Mouse (Mus musculus) spleen, adult 2 months (tissue): ENCODE measurements around the gene Thada. TPM values are rescaled to one million over a fixed set of nuclear protein-coding genes. Genes with fewer than 3 reads are reported as not detected.

ENCODE experiments used
- DNase-seq, 2 experiments: peaks; one replicate each; pipeline versions ENCODE4 v3.0.0 to v3.0.0-alpha.2; 2012 to 2021; ENCODE audit warnings: low spot score in 2 of 2, low read depth in 1 of 2
- H3K27ac ChIP-seq: fragments of 200-500 bp; 2 replicates; pipeline ENCODE4 v1.5.1; 2012; ENCODE audit warnings: low read length, inconsistent platforms; ENCODE audit not compliant: insufficient read depth
- H3K27me3 ChIP-seq: fragments of 200-500 bp; 2 replicates; pipeline ENCODE4 v1.6.1; 2012; ENCODE audit warnings: mild to moderate bottlenecking, moderate library complexity, low read length, inconsistent platforms; ENCODE audit not compliant: control insufficient read depth, insufficient read depth
- H3K36me3 ChIP-seq: fragments of 200-500 bp; 2 replicates; pipeline ENCODE4 v1.6.1; 2012; ENCODE audit warnings: mild to moderate bottlenecking, low read length, inconsistent platforms; ENCODE audit not compliant: control insufficient read depth, insufficient read depth
- H3K4me1 ChIP-seq: fragments of 200-500 bp; 2 replicates; pipeline ENCODE4 v1.6.1; 2011; ENCODE audit warnings: inconsistent platforms; ENCODE audit not compliant: control insufficient read depth, insufficient read depth, insufficient read length
- H3K4me3 ChIP-seq: fragments of 200-500 bp; 2 replicates; pipeline ENCODE4 v1.5.1; 2011; ENCODE audit warnings: mild to moderate bottlenecking, inconsistent platforms; ENCODE audit not compliant: insufficient read depth, insufficient read length; ENCODE audit errors: extremely low read depth
- CTCF ChIP-seq: fragments of 200-500 bp; IDR thresholded peaks from 2 replicates; pipeline ENCODE4 v1.5.1; 2011; ENCODE audit warnings: mild to moderate bottlenecking, inconsistent platforms; ENCODE audit not compliant: insufficient read depth, insufficient read length, insufficient replicate concordance; ENCODE audit errors: extremely low read depth
- POLR2A ChIP-seq: fragments of 200-500 bp; IDR thresholded peaks from 2 replicates; pipeline ENCODE4 v1.6.1; 2011; ENCODE audit warnings: low read depth, low read length, inconsistent platforms
- WGBS: fragments of 180-500 bp; shearing (Covaris S2); methylation state at CpG from one replicate; pipeline ENCODE4 v1.1.7; 2018; 5-methylcytosine and 5-hydroxymethylcytosine counted together
- polyA plus RNA-seq: library from polyadenylated mRNA; depleted of rRNA; stranded (reverse); fragments of >200 nt; gene quantifications from 2 replicates; pipeline ENCODE4 v1.2.3, GENCODE M21; 2012

The Thada gene
- polyA plus RNA-seq, 1 experiment, result 17.2 TPM

GRCm38 (mm10) chr17:84161231-84161854 is 304.7 kb downstream of the Thada start:
- H3K27me3 ChIP-seq, result no peaks in the 10 kb centered on the region
- peaks cover 35% of the 10 kb centered on the region; the same call in 1 of the 2 replicates for H3K4me1 ChIP-seq
- 6% methylated on average over 6 of the region's 6 CpGs for whole genome bisulfite sequencing
- peak overlapping the region; percentile 66 for H3K27ac ChIP-seq
- peak in 1 of 2 experiments; percentile 58 for DNase-seq
- H3K36me3 ChIP-seq, result no peaks in the 10 kb centered on the region
- TF ChIP-seq CTCF (no peak), POLR2A (no peak)
- H3K4me3 ChIP-seq, result no peak overlapping the region

GRCm38 (mm10) chr17:84158891-84159290 is 307.1 kb downstream of the Thada start:
- H3K4me3 ChIP-seq, result no peak overlapping the region
- no peaks in the 10 kb centered on the region for H3K27me3 ChIP-seq
- no peak for DNase-seq
- no peak for TF ChIP-seq POLR2A
- TF ChIP-seq CTCF, result no peak
- H3K36me3 ChIP-seq, result no peaks in the 10 kb centered on the region
- peaks cover 37% of the 10 kb centered on the region; the same call in 1 of the 2 replicates for H3K4me1 ChIP-seq
- H3K27ac ChIP-seq, result no peak overlapping the region
- 90% methylated on average over 15 of the region's 15 CpGs for WGBS

DNA sequence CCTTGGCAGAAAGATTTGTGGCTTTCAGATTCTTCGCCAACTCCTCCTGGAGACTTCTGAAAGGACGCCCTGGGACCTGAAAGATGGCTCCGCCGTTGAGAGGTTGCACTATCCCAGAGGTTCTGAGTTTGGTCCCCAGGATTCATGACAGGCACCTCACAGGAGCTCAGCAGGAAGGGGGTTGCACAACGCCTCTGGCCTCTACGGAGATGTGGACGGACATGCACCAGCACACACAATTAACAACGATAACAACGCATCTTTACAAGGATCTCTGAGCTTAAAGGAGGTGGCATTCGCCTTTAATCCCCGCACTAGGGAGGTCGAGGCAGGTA is 307.6 kb downstream of the Thada start:
- TF ChIP-seq CTCF, result no peak
- no peaks in the 10 kb centered on the region for H3K36me3 ChIP-seq
- H3K27me3 ChIP-seq, result no peaks in the 10 kb centered on the region
- no peak for DNase-seq
- H3K4me1 ChIP-seq, result peaks cover 35% of the 10 kb centered on the region; the same call in 1 of the 2 replicates
- H3K4me3 ChIP-seq, result no peak overlapping the region
- no peak overlapping the region for H3K27ac ChIP-seq
- 86% methylated on average over 12 of the region's 12 CpGs for WGBS

DNA sequence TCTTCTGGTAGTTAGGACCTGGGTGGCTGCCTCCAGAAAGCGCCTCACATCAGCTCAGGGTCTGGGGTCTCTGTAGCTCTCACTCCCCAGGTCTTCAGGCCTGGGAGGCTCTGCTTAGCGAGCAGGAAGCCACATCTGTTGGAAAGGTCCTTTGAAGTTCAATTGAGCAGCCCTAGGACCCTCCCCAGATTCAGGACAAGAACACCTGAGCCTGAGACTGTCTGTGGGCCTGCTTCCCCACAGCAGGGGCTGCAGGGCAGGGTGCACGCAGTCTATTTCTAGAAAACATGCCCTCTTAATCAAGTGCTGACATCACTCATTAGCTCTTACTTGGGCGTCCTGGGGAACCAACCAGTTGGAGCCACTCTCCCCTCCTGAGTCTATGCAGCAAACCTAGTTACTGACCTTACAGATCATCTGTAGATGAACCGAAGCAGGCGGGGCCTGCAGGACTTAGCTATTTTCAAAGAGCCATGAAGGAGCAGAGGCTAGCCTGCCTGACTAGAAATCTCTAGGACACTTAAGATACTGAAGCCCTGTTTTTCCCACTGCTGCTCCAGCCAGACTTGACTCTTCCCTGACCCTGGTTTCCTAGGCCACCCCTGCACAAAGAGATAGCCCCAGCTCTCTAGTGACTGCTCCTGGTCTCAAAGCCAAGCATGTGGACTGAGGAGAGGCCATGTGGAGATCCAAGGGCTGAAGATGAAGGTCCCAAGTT is 308.1 kb downstream of the Thada start:
- Histone ChIP-seq H3K4me1 (peaks cover 31% of the 10 kb centered on the region; the same call in 1 of the 2 replicates), H3K27me3 (no peaks in the 10 kb centered on the region), H3K27ac (no peak overlapping the region), H3K4me3 (no peak overlapping the region), H3K36me3 (no peaks in the 10 kb centered on the region)
- 85% methylated on average over 6 of the region's 6 CpGs for WGBS
- no peak for DNase-seq
- TF ChIP-seq POLR2A (no peak), CTCF (no peak)

GRCm38 (mm10) chr17:84156748-84157742 is 309.0 kb downstream of the Thada start:
- Histone ChIP-seq H3K36me3 (no peaks in the 10 kb centered on the region), H3K27ac (no peak overlapping the region), H3K4me1 (peaks cover 27% of the 10 kb centered on the region; the same call in 1 of the 2 replicates), H3K4me3 (no peak overlapping the region), H3K27me3 (no peaks in the 10 kb centered on the region)
- no peak for DNase-seq
- no peak for TF ChIP-seq POLR2A
- no peak for TF ChIP-seq CTCF
- 69% methylated on average over 19 of the region's 19 CpGs for WGBS

DNA sequence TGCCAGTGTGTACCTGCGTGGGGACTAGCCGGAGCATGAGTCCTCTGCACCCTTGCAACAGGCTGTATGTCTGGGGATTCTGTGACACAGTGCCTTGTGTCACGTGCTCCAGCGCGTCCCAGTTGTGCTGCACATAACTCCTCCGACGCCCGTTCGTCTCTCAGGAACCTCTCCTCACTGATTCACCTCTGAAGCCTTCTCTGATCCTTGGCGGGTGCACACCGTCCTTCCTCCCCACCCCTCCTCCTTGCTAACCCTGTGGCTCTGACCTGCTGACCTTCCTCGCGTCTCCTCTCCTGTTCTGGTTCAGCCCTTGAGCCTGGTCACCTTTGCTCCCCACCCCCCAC is 309.8 kb downstream of the Thada start:
- H3K27me3 ChIP-seq, result no peaks in the 10 kb centered on the region
- no peaks in the 10 kb centered on the region for H3K36me3 ChIP-seq
- H3K4me3 ChIP-seq, result no peak overlapping the region
- no peak overlapping the region for H3K27ac ChIP-seq
- TF ChIP-seq CTCF (no peak), POLR2A (no peak)
- DNase-seq, result no peak
- H3K4me1 ChIP-seq, result peaks cover 19% of the 10 kb centered on the region; the same call in 1 of the 2 replicates
- 74% methylated on average over 13 of the region's 13 CpGs for WGBS
